Mouse (Mus musculus) stomach, embryonic 14.5 days (tissue): ENCODE data around the gene Bloc1s2. TPM values are rescaled to one million over a fixed set of nuclear protein-coding genes. Genes with fewer than 3 reads are reported as not detected.
"Not testable (repeated sequence)": the region's sequence is repeated elsewhere in the genome, so short reads cannot be mapped to it uniquely, and the experiment has no call there.

Source experiments
- ATAC-seq: fragments of 200-750 bp; cut with Nextera tagmentation; 2 replicates; pipeline ENCODE4 v1.8.0; 2017; ENCODE audit warnings: low read depth, moderate TSS enrichment; ENCODE audit not compliant: insufficient number of reproducible peaks, insufficient read depth, low FRiP score
- H3K27ac ChIP-seq: fragments of 300-500 bp; sonication (generic); 2 replicates; pipeline ENCODE4 v1.5.1; 2014; ENCODE audit warnings: mild to moderate bottlenecking, low read length, moderate library complexity, mixed read lengths
- H3K27me3 ChIP-seq: fragments of 300-500 bp; sonication (generic); 2 replicates; pipeline ENCODE4 v1.6.1; 2014; ENCODE audit warnings: low read length, control low read depth, mixed read lengths; ENCODE audit not compliant: control insufficient read depth, insufficient read depth
- H3K36me3 ChIP-seq: fragments of 300-500 bp; sonication (generic); 2 replicates; pipeline ENCODE4 v1.6.1; 2014; ENCODE audit warnings: mild to moderate bottlenecking, control low read depth, low read length, moderate library complexity, mixed read lengths; ENCODE audit not compliant: control insufficient read depth, insufficient read depth
- H3K4me1 ChIP-seq: fragments of 300-500 bp; sonication (generic); 2 replicates; pipeline ENCODE4 v1.6.1; 2014; ENCODE audit warnings: low read length, control low read depth, mixed read lengths; ENCODE audit not compliant: control insufficient read depth, insufficient read depth
- H3K4me2 ChIP-seq: fragments of 300-500 bp; sonication (generic); replicated peaks from 2 replicates; pipeline ENCODE4 v1.6.1; 2014; ENCODE audit warnings: low read depth, low read length, control low read depth
- H3K4me3 ChIP-seq: fragments of 300-500 bp; sonication (generic); 2 replicates; pipeline ENCODE4 v1.5.1; 2014; ENCODE audit warnings: low read depth, low read length, control low read depth
- H3K9ac ChIP-seq: fragments of 300-500 bp; sonication (generic); replicated peaks from 2 replicates; pipeline ENCODE4 v1.6.1; 2014; ENCODE audit warnings: low read depth, mild to moderate bottlenecking, control low read depth, low read length, moderate library complexity, mixed read lengths
- H3K9me3 ChIP-seq: fragments of 300-500 bp; sonication (generic); 2 replicates; pipeline ENCODE4 v1.6.1; 2016; ENCODE audit warnings: low read depth, low read length, control low read depth; ENCODE audit not compliant: control insufficient read depth
- WGBS: fragments of 180-500 bp; shearing (Covaris S2); extraction: QIAGEN DNeasy Blood & Tissue Kit; methylation state at CpG from one replicate; pipeline ENCODE4 v1.1.7; 2014; 5-methylcytosine and 5-hydroxymethylcytosine counted together
- polyA plus RNA-seq: library from polyadenylated mRNA; unstranded; fragments of >200 nt; fragmentation: Nextera tagmentation; extraction: Ambion mirVana; gene quantifications from 2 replicates; pipeline ENCODE4 v1.2.1, GENCODE M21; 2014

Bloc1s2 gene
- polyA plus RNA-seq, 1 experiment from 2014 or later, result 86.5 TPM

DNA sequence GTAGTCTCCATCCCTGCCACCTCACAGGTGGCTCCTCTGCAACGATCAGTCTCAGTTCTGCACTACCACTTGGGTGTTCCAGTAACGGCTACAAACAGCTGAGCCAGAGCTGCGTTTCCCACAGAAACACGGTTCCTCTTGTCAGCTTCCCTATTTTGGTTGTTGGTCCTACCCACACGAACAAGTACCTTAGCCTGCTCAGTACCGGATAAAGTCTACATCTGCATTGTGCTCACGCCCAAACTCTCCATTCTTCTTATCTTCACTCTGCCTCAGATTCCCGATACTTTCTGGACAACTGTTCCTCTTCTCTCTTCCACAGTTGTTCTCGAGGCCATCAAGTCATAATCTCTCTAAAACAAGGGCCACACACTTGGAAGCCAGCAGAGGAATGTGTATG is 1.9 kb downstream of the Bloc1s2 start:
- H3K4me2 ChIP-seq, result no peak overlapping the region
- peaks cover 15% of the 10 kb centered on the region; the same call in 1 of the 2 replicates for H3K36me3 ChIP-seq
- 86% methylated on average over 9 of the region's 9 CpGs for WGBS

DNA sequence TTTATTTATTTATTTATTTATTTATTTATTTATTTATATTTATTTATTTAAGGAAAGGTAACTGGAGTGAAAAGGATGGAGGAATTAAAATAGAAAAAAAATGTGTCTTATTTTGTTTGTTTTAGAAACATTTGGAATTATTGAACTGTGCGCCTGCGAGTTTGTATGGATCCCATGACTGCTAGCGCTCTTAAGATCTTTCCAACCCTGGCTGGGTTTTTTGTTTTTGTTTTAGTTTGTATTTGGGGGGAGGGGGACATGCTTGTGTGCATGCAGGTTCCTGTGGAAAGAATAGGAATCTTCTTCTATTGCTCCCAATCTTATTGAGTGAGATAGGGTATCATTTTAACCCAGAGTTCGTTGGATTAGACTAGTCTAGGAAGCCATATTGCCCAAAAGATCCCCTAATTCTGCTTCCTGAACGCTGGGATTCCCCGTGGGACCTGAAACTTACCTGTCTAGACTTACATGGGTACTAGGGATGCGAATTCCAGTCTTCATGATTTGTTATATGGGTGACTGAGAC is 10.2 kb downstream of the Bloc1s2 start:
- WGBS, result 27% methylated on average over 7 of the region's 7 CpGs
- H3K36me3 ChIP-seq, result peaks cover 15% of the 10 kb centered on the region; the same call in 1 of the 2 replicates
- peak overlapping the region; percentile 42 for H3K4me2 ChIP-seq
- H3K4me1 ChIP-seq, result peaks cover 6% of the 10 kb centered on the region; the same call in 1 of the 2 replicates
- ATAC-seq, result no peak
- no peak overlapping the region; the same call in 1 of the 2 replicates for H3K27ac ChIP-seq
- no peaks in the 10 kb centered on the region for H3K27me3 ChIP-seq
- no peaks in the 10 kb centered on the region for H3K9me3 ChIP-seq
- H3K9ac ChIP-seq, result no peak overlapping the region
- peak overlapping the region; percentile 74 for H3K4me3 ChIP-seq

More for the DNA sequence above, 1.9 kb downstream of the Bloc1s2 start:
- Histone ChIP-seq H3K9ac (no peak overlapping the region), H3K9me3 (no peaks in the 10 kb centered on the region), H3K4me1 (peaks cover 9% of the 10 kb centered on the region; the same call in 1 of the 2 replicates), H3K27me3 (no peaks in the 10 kb centered on the region), H3K4me3 (no peak overlapping the region), H3K27ac (no peak overlapping the region)
- no peak for ATAC-seq

DNA sequence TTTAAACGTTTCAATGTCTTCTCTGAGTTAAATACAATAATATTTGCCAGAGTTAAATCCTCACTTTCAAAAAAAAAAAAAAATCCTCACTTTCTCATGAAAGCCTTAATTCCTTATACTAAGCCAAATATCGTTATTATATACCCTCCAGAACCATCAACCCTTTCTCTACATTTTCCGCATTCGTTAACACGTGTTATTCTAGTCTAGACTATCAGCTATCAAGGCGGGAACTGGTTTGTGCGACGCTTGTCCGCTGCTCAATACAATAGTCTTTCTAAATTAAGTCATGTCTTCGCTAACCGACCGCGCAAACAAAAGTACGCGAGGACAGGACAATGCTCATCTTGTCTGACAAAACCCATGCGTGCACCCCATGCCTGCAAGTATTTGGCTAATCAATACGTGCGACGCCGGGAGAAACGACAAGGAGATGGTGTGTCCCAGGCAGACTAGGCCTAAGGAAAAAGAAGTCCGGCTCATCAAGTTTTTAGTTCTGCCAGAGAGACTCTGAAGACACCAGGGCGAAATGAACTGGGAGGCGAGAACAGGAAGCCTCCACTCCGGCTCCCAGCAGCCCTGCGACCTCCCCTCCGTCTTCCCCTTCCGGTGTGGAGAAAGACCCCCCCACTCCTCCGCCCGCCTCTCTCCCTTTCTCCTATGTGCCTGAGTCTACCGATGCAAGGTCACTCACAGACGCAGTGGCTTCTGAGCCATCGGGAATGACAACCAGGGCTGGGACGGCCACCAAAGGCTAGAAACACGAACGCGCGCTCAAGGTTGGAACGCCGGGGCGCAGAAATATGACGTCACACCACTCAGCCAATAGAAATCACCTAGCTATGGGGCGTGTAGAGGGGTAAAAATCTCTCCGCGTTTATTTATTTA is 10.9 kb downstream of the Bloc1s2 start, which contains the start of gene Cwf19l1:
Gene Cwf19l1, minus strand, starts transcription at position 805 of the 888 bp plus-strand sequence.
- H3K27ac ChIP-seq, result peak within 1 kb of the TSS; percentile 91
- H3K9me3 ChIP-seq, result no peaks in the 10 kb centered on the region
- peak within 1 kb of the TSS; percentile 63 for H3K9ac ChIP-seq

DNA sequence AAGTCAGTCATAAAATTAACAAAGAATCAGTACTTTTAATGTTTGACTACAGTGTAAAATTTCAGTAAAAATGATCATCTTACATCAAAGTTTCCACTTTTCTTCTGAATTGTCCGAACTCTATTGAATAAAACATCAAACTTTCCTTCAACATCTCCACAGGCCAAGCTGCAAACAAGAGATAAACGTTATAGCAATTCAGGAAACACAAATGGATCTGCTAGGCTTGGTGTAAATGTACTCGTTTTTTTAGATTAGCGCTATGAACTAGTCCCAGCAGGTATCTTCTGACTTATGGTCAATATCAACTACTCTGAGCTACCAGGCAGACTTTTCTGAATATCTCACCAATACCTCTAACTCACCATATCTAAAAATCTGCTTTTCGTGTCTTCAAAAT is 13.3 kb downstream of the Bloc1s2 start:
- 88% methylated on average over 5 of the region's 5 CpGs for WGBS
- Histone ChIP-seq H3K4me2 (no peak overlapping the region), H3K9me3 (no peaks in the 10 kb centered on the region), H3K9ac (no peak overlapping the region), H3K4me1 (peaks cover 6% of the 10 kb centered on the region; the same call in 1 of the 2 replicates), H3K27ac (no peak overlapping the region), H3K27me3 (no peaks in the 10 kb centered on the region), H3K4me3 (no peak overlapping the region), H3K36me3 (peaks cover 37% of the 10 kb centered on the region)
- no peak for ATAC-seq

More for the DNA sequence above, 10.9 kb downstream of the Bloc1s2 start, which contains the start of gene Cwf19l1:
- Histone ChIP-seq H3K27me3 (no peaks in the 10 kb centered on the region), H3K36me3 (peaks cover 21% of the 10 kb centered on the region), H3K4me1 (peaks cover 6% of the 10 kb centered on the region; the same call in 1 of the 2 replicates), H3K4me2 (peak within 1 kb of the TSS; percentile 43), H3K4me3 (peak within 1 kb of the TSS; percentile 74)
- WGBS, result under 1% methylated on average over 45 of the region's 45 CpGs
- peak; percentile 86 for ATAC-seq

DNA sequence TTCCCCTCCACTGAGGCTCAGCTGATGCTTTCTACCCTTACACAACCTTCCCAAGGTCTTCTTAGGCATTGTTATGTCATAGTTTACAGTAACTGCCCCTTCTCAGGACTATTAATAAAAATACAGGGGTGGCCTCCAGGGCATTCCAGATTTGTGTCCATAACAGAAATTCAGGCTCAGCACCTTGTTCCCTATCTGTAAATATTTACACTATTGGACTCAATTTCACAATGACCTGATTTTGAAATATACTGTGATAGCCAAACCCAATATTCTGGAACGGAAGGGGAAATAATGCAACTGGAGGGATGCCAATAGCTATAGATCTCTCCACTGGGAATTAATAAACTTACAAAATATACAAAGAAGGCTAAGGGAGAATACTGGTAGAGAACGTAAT is 17.7 kb downstream of the Bloc1s2 start:
- no peak overlapping the region for H3K9ac ChIP-seq
- ATAC-seq, result no peak
- no peak overlapping the region for H3K27ac ChIP-seq
- H3K4me2 ChIP-seq, result no peak overlapping the region
- 77% methylated on average over 2 of the region's 2 CpGs for WGBS
- H3K4me3 ChIP-seq, result no peak overlapping the region
- no peaks in the 10 kb centered on the region for H3K4me1 ChIP-seq
- H3K36me3 ChIP-seq, result peaks cover 57% of the 10 kb centered on the region
- H3K9me3 ChIP-seq, result no peaks in the 10 kb centered on the region
- H3K27me3 ChIP-seq, result no peaks in the 10 kb centered on the region

DNA sequence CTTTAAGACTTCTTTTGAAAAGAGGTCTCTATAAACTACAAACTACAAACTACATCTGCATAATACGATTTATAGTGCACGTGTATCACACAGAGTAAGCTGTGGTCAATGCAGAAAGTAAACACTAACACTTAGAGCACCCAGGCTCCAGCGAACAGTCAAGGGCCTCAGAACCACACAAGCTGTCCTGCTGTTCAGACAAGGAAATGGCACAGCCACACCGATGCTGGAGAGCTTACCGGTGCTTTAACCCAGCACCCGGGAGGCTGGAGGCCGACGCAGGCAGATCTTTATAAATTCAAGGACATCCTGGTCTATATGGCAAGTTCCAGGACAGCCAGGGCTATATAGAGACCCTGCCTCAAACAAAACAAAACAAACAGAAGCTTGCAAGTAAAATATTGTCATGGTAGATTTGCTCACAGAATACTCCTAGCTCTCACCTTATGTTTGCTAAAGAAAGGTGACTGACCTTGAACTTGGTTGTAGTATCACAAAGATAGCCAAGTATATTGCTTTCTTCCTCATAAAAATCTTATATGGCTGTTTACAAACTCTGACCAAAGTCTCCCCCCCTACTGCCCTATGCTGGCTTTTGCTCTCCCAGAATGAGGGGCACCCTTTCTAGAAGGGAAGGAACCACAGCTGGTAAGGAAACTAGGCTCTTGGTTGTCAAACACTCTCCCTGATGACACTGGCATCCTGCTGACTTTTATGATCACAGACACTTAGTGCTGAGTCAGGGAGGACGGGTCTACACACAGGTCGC is 18.3 kb downstream of the Bloc1s2 start:
- WGBS, result 91% methylated on average over 10 of the region's 10 CpGs
- no peak for ATAC-seq
- H3K36me3 ChIP-seq, result peaks cover 63% of the 10 kb centered on the region

DNA sequence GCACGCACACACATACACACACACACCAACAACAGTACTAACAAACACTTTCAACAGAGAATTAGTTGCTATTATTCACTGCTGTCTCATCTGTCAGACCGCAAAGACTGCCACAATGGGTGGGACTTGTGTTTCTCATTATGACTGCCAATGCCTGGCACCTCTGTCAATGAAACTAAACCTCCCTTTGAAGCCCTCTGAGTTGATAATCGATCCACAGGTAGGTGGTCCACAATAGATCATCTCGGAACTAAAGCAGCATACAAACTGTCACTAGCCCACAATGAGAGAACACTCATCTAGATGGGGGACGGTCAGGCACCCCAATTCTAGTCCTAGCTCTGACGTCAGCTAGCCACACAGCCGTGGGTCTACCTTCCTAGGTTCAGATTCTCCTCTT is 25.1 kb downstream of the Bloc1s2 start:
- Histone ChIP-seq H3K9me3 (no peaks in the 10 kb centered on the region), H3K27ac (no peak overlapping the region), H3K4me1 (no peaks in the 10 kb centered on the region), H3K27me3 (no peaks in the 10 kb centered on the region), H3K4me2 (no peak overlapping the region), H3K4me3 (no peak overlapping the region), H3K36me3 (peaks cover 47% of the 10 kb centered on the region), H3K9ac (no peak overlapping the region)
- 93% methylated on average over 7 of the region's 7 CpGs for WGBS
- no peak for ATAC-seq

More for the DNA sequence above, 18.3 kb downstream of the Bloc1s2 start:
- no peaks in the 10 kb centered on the region for H3K27me3 ChIP-seq
- H3K9ac ChIP-seq, result no peak overlapping the region
- no peak overlapping the region for H3K4me2 ChIP-seq
- H3K9me3 ChIP-seq, result no peaks in the 10 kb centered on the region
- H3K27ac ChIP-seq, result no peak overlapping the region
- no peak overlapping the region for H3K4me3 ChIP-seq
- no peaks in the 10 kb centered on the region for H3K4me1 ChIP-seq

DNA sequence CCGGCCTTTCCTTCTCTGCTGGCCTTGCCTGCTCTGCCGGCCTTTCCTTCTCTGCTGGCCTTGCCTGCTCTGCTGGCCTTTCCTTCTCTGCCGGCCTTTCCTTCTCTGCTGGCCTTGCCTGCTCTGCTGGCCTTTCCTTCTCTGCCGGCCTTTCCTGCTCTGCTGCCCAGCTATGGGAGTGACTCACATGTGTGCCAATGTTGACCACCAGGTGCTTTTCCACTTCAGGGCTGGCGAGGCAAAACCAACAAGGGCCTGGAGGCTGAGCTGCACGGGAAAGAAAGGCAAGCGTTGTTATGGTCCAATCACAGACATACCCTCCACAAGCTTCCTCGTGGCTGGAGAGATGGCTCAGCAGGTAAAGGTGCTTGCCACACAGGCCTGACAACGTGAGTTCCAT is 25.6 kb downstream of the Bloc1s2 start:
- not testable (repeated sequence) for ATAC-seq, H3K9ac ChIP-seq, H3K4me3 ChIP-seq, H3K9me3 ChIP-seq, H3K4me1 ChIP-seq, H3K27me3 ChIP-seq, H3K27ac ChIP-seq, H3K4me2 ChIP-seq
- WGBS, result 86% methylated on average over 7 of the region's 9 CpGs
- peaks cover 46% of the 10 kb centered on the region for H3K36me3 ChIP-seq
